13 mouse cellular contexts compared by ENCODE assay signal in the genomic region with DNA sequence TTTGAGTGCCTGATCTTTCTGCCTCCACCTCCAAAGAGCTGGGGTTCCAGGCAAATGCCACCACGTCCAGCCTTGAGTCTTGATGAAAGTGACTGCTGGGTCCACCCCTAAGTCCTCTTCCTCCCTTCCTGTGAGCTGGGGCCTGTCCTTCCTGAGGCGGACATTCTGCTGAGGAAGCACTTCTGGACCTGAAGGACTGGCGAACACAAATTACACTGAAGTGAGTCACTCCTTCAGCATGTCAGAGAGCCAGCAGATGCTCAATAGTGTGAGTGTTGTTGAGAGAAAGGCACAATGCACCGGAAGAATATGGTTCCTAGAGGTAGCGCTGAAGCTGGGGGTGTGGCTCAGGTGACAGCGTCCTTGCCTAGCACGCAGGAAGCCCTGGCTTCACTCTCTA. TPM values are rescaled to one million over a fixed set of nuclear protein-coding genes. Genes with fewer than 3 reads are reported as not detected.
A peak's percentile ranks its signal among the peaks of the same experiment; 100 is the strongest.
DNase-seq lines count a peak whose midpoint lies in the region; ATAC-seq and TF ChIP-seq lines count a peak whose summit lies in the region.
"Had no signal": no experiment of that assay in that cellular context is flagged by ENCODE, and none has a peak within 500 bp of the region (broad histone marks: within the 10 kb centered on the region; RNA-seq: fewer than 3 reads in every experiment).

No protein-coding gene starts in this region.

- no peaks in the 10 kb centered on the region for H3K9me3 ChIP-seq in liver, postnatal 0 days (ENCODE audit: low read length)
- H3K9me3 ChIP-seq in liver, embryonic 11.5 days (ENCODE audit: control insufficient read depth, low read length): no peaks in the 10 kb centered on the region
- H3K9me3 ChIP-seq in embryonic facial prominence, embryonic 15.5 days (replicated peaks): no peaks in the 10 kb centered on the region

- peak; percentile 38 for DNase-seq in adrenal gland, postnatal 14 days
- DNase-seq in adrenal gland, adult 18-20 months (ENCODE audit: low spot score in 2 of 2): no peak
- no peak for DNase-seq in liver, postnatal 0 days
- no peak for DNase-seq in liver, embryonic 11.5 days (ENCODE audit: low spot score)
- peak; percentile 42 for DNase-seq in lung, postnatal 36 days
- no peak for DNase-seq in ovary, postnatal 10 days (ENCODE audit: low spot score)
- DNase-seq in kidney, postnatal 36 days: no peak
- DNase-seq: B cell, adult 2 months; midbrain, embryonic 14.5 days had no signal

- TF ChIP-seq CTCF in liver, postnatal 0 days (IDR thresholded peaks at IDR 0.05; ENCODE audit: low read depth): no peak

- H3K27ac ChIP-seq in liver, postnatal 0 days (ENCODE audit: low read depth): no peak overlapping the region
- no peak overlapping the region for H3K27ac ChIP-seq in liver, embryonic 11.5 days (ENCODE audit: low read depth, low read length)
- peak overlapping the region; percentile 35 for H3K27ac ChIP-seq in embryonic facial prominence, embryonic 15.5 days (replicated peaks)
- H3K27ac ChIP-seq: kidney, postnatal 0 days; liver, embryonic 14.5 days had no signal

- no peaks in the 10 kb centered on the region for H3K36me3 ChIP-seq in liver, postnatal 0 days (replicated peaks; ENCODE audit: insufficient read depth, low read length)
- no peaks in the 10 kb centered on the region for H3K36me3 ChIP-seq in liver, embryonic 11.5 days (ENCODE audit: control insufficient read depth, insufficient read depth, low read length)
- peaks cover 15% of the 10 kb centered on the region for H3K36me3 ChIP-seq in embryonic facial prominence, embryonic 15.5 days

- H3K4me2 ChIP-seq in liver, postnatal 0 days (ENCODE audit: low read depth, low read length): no peak overlapping the region
- no peak overlapping the region for H3K4me2 ChIP-seq in liver, embryonic 11.5 days
- H3K4me2 ChIP-seq in embryonic facial prominence, embryonic 15.5 days (replicated peaks): no peak overlapping the region

- no peaks in the 10 kb centered on the region for H3K27me3 ChIP-seq in liver, postnatal 0 days (ENCODE audit: insufficient read depth, low read length)
- H3K27me3 ChIP-seq in liver, embryonic 11.5 days (replicated peaks; ENCODE audit: control insufficient read depth, insufficient read depth, low read length): peaks cover 3% of the 10 kb centered on the region; the same call in 1 of the 2 replicates
- H3K27me3 ChIP-seq in embryonic facial prominence, embryonic 15.5 days: no peaks in the 10 kb centered on the region

- no peak for TF ChIP-seq EP300 in liver, postnatal 0 days (IDR thresholded peaks at IDR 0.05; ENCODE audit: low read depth)

- no peak overlapping the region for H3K4me3 ChIP-seq in liver, postnatal 0 days (ENCODE audit: low read depth, low read length)
- H3K4me3 ChIP-seq in liver, embryonic 11.5 days (ENCODE audit: low read depth, low read length): no peak overlapping the region
- H3K4me3 ChIP-seq in embryonic facial prominence, embryonic 15.5 days (replicated peaks): no peak overlapping the region

- ATAC-seq in liver, postnatal 0 days: peak; percentile 15; the same call in 1 of the 2 replicates
- no peak for ATAC-seq in liver, embryonic 11.5 days (replicated peaks; ENCODE audit: low FRiP score)
- no peak for ATAC-seq in embryonic facial prominence, embryonic 15.5 days (ENCODE audit: insufficient number of reproducible peaks, low FRiP score, low TSS enrichment, low read depth)

- no peaks in the 10 kb centered on the region for H3K4me1 ChIP-seq in liver, postnatal 0 days (ENCODE audit: insufficient read depth)
- no peaks in the 10 kb centered on the region; the same call in 1 of the 2 replicates for H3K4me1 ChIP-seq in liver, embryonic 11.5 days (replicated peaks; ENCODE audit: control insufficient read depth, insufficient read depth, low read length)
- peaks cover 68% of the 10 kb centered on the region for H3K4me1 ChIP-seq in embryonic facial prominence, embryonic 15.5 days

- WGBS in liver, postnatal 0 days (ENCODE audit: insufficient replicate concordance): 42% methylated on average over 7 of the region's 7 CpGs
- 50% methylated on average over 7 of the region's 7 CpGs for WGBS in liver, embryonic 11.5 days
- 50% methylated on average over 7 of the region's 7 CpGs for WGBS in embryonic facial prominence, embryonic 15.5 days

- H3K9ac ChIP-seq in liver, postnatal 0 days (replicated peaks): no peak overlapping the region
- no peak overlapping the region for H3K9ac ChIP-seq in liver, embryonic 11.5 days (ENCODE audit: low read depth, low read length)
- H3K9ac ChIP-seq in embryonic facial prominence, embryonic 15.5 days: no peak overlapping the region
- H3K9ac ChIP-seq: liver, embryonic 14.5 days had no signal

RNA-seq across cellular contexts. Expression of a gene that starts 26.8 kb away (rescaled TPM):
- 61.8 and 67.0 TPM in 2 replicates for total RNA-seq in adrenal gland, postnatal 14 days (2021)
- 10 to 100 TPM; 62.6 to 69.6 TPM for total RNA-seq in adrenal gland, adult 18-20 months (2021)
- 9.0 and 9.9 TPM in 2 replicates for polyA plus RNA-seq in liver, postnatal 0 days (2015; fragmentation: Nextera tagmentation; extraction: Ambion mirVana)
- polyA plus RNA-seq in liver, embryonic 11.5 days (2014; fragmentation: Nextera tagmentation; extraction: Ambion mirVana): 45.5 and 45.8 TPM in 2 replicates
- polyA plus RNA-seq in embryonic facial prominence, embryonic 15.5 days (2015; fragmentation: Nextera tagmentation; extraction: Ambion mirVana): 54.6 and 57.3 TPM in 2 replicates

RNA-seq across cellular contexts. Expression of a gene that starts 27.8 kb away (rescaled TPM):
- total RNA-seq in adrenal gland, postnatal 14 days (2021): 18.9 and 26.7 TPM in 2 replicates
- 10 to 100 TPM; 18.6 to 25.6 TPM for total RNA-seq in adrenal gland, adult 18-20 months (2021)
- 0.06 and 0.25 TPM in 2 replicates for polyA plus RNA-seq in liver, postnatal 0 days (2015; fragmentation: Nextera tagmentation; extraction: Ambion mirVana)
- 9.3 and 10.0 TPM in 2 replicates for polyA plus RNA-seq in liver, embryonic 11.5 days (2014; fragmentation: Nextera tagmentation; extraction: Ambion mirVana)
- polyA plus RNA-seq in embryonic facial prominence, embryonic 15.5 days (2015; fragmentation: Nextera tagmentation; extraction: Ambion mirVana): 30.7 and 31.5 TPM in 2 replicates
- total RNA-seq: neutrophil, adult 5-6 weeks had no signal

RNA-seq across cellular contexts. Expression of a gene that starts 37.5 kb away (rescaled TPM):
- 251 and 254 TPM in 2 replicates for total RNA-seq in adrenal gland, postnatal 14 days (2021)
- 100 to 1,000 TPM; 291 to 303 TPM for total RNA-seq in adrenal gland, adult 18-20 months (2021)
- polyA plus RNA-seq in liver, postnatal 0 days (2015; fragmentation: Nextera tagmentation; extraction: Ambion mirVana): 188 and 209 TPM in 2 replicates
- 369 and 385 TPM in 2 replicates for polyA plus RNA-seq in liver, embryonic 11.5 days (2014; fragmentation: Nextera tagmentation; extraction: Ambion mirVana)
- polyA plus RNA-seq in embryonic facial prominence, embryonic 15.5 days (2015; fragmentation: Nextera tagmentation; extraction: Ambion mirVana): 450 and 462 TPM in 2 replicates

RNA-seq across cellular contexts. Expression of a gene that starts 38.2 kb away (rescaled TPM):
- 69.4 and 72.8 TPM in 2 replicates for total RNA-seq in adrenal gland, postnatal 14 days (2021)
- total RNA-seq in adrenal gland, adult 18-20 months (2021): 10 to 100 TPM; 70.5 to 75.4 TPM
- polyA plus RNA-seq in liver, postnatal 0 days (2015; fragmentation: Nextera tagmentation; extraction: Ambion mirVana): 5.8 and 7.0 TPM in 2 replicates
- 18.8 and 19.7 TPM in 2 replicates for polyA plus RNA-seq in liver, embryonic 11.5 days (2014; fragmentation: Nextera tagmentation; extraction: Ambion mirVana)
- polyA plus RNA-seq in embryonic facial prominence, embryonic 15.5 days (2015; fragmentation: Nextera tagmentation; extraction: Ambion mirVana): 31.6 and 33.9 TPM in 2 replicates

RNA-seq across cellular contexts. Expression of a gene that starts 56.4 kb away (rescaled TPM):
- total RNA-seq in adrenal gland, postnatal 14 days (2021): 142 and 159 TPM in 2 replicates
- total RNA-seq in adrenal gland, adult 18-20 months (2021): 100 to 1,000 TPM; 158 to 166 TPM
- 30.1 and 32.2 TPM in 2 replicates for polyA plus RNA-seq in liver, postnatal 0 days (2015; fragmentation: Nextera tagmentation; extraction: Ambion mirVana)
- 36.2 and 39.7 TPM in 2 replicates for polyA plus RNA-seq in liver, embryonic 11.5 days (2014; fragmentation: Nextera tagmentation; extraction: Ambion mirVana)
- polyA plus RNA-seq in embryonic facial prominence, embryonic 15.5 days (2015; fragmentation: Nextera tagmentation; extraction: Ambion mirVana): 71.6 and 71.9 TPM in 2 replicates

Comparison
In these comparisons a context has a peak if more than half of its experiments do, and no peak if none do; other contexts are left out.
1. DNase-seq: peak in adrenal gland, postnatal 14 days (single experiment) and lung, postnatal 36 days (single experiment); none in adrenal gland, adult 18-20 months (0 of 2), liver, postnatal 0 days (single experiment), liver, embryonic 11.5 days (single experiment), ovary, postnatal 10 days (single experiment) and kidney, postnatal 36 days (0 of 2).